Mouse (Mus musculus): ENCODE results near the gene Qars.

DNA sequence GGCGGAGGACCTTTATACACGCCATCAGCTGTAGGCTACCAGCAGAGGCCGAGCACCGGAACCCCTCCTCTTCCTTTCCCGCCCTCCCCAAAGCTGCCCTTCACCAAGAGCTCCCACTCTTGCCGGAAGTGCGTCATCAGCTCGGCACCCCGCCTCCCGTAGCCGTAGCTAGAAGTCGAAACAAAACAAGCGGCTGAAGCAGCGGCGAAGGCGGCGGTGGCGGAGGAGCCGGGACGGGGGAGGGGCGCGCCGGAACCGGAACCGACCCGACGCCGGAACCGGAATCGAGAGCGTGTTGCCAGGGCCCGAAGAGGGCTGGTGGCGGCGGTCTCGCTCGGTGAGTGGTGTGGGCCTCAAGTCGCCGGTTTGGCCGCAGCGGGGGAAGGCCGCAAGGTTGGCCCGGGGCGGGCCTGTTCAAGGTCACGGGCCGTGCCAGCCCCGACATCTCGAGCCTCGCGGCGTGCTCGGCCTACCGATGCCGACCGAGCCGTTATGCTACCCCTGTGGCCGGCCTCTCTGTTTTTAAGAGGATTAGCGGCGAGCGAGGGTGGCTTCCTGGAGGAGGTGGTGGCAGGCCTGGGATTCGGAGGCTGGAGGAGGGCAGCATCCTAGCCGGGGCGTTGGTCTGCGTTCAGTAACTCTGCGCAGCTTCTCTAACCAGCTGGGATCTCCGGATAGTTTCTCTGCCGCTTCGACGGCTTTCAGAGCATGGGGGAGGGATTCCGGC is 16.8 kb upstream of the Qars start, which contains the start of gene Usp19:
- TF ChIP-seq CTCF (IDR thresholded peaks at IDR 0.05; ENCODE audit: low read depth, low read length): no peak
- TF ChIP-seq POLR2A (IDR thresholded peaks at IDR 0.05; ENCODE audit: borderline replicate concordance, low read depth, low read length): no peak
